Mouse (Mus musculus): ENCODE measurements at regions not wholly inside any gene's neighbourhood (a gene's known extent, or its start where the extent isn't known, plus 50 kb on each side); places are given as distances from the start of the nearest gene placed in this dataset.

- H3K36me3 ChIP-seq (ENCODE audit: control insufficient read depth, insufficient read depth), result no peaks in the 10 kb centered on the region
- no peak overlapping the region for H3K27ac ChIP-seq (ENCODE audit: low read depth, low read length)
- no peak overlapping the region for H3K4me3 ChIP-seq (ENCODE audit: low read depth, low read length)
- peak; percentile 30 for TF ChIP-seq CTCF (IDR thresholded peaks at IDR 0.05; ENCODE audit: low read depth)
- no peak for ATAC-seq
- no peak overlapping the region for H3K4me2 ChIP-seq (replicated peaks; ENCODE audit: low read depth)
- WGBS, result 63% methylated on average over 4 of the region's 4 CpGs
- no peak overlapping the region for H3K9ac ChIP-seq (ENCODE audit: low read depth, low read length)
- H3K27me3 ChIP-seq (replicated peaks; ENCODE audit: control insufficient read depth, insufficient read depth, low read length), result no peaks in the 10 kb centered on the region
- H3K9me3 ChIP-seq (ENCODE audit: control insufficient read depth), result no peaks in the 10 kb centered on the region
- no peaks in the 10 kb centered on the region for H3K4me1 ChIP-seq (replicated peaks; ENCODE audit: control insufficient read depth, insufficient read depth, low read length)
Observed at GRCm38 (mm10) chr4:142996406-142996805, 216.4 kb downstream of the Prdm2 start.

DNA sequence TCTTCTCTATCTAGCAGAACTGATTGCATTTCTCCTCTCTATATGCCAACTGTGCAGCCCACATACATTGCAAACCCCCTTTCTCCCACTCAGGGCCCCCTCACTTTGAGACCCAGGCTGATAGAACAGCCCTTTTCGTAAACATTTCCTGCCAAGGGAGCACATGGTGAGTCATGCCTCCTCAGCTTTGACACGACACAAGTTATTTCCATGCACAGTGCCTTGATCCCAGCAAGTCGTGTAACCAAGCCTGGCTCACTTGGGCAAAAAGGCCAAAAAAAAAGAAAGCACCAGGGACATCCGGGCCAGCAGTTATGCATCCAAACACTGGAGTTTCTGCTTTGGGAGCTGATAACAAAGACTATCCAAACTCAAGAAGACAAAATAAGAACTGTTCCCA lies 221.4 kb downstream of the Prdm2 start:
- Histone ChIP-seq H3K9ac (ENCODE audit: low read depth, low read length) (no peak overlapping the region), H3K4me1 (replicated peaks; ENCODE audit: control insufficient read depth, insufficient read depth, low read length) (no peaks in the 10 kb centered on the region), H3K4me3 (ENCODE audit: low read depth, low read length) (no peak overlapping the region), H3K27ac (ENCODE audit: low read depth, low read length) (no peak overlapping the region), H3K4me2 (replicated peaks; ENCODE audit: low read depth) (no peak overlapping the region), H3K27me3 (replicated peaks; ENCODE audit: control insufficient read depth, insufficient read depth, low read length) (no peaks in the 10 kb centered on the region), H3K36me3 (ENCODE audit: control insufficient read depth, insufficient read depth) (no peaks in the 10 kb centered on the region), H3K9me3 (ENCODE audit: control insufficient read depth) (no peaks in the 10 kb centered on the region)
- TF ChIP-seq CTCF (IDR thresholded peaks at IDR 0.05; ENCODE audit: low read depth), result no peak
- no peak for ATAC-seq
- 46% methylated on average over 4 of the region's 4 CpGs for WGBS

- H3K27me3 ChIP-seq (replicated peaks; ENCODE audit: control insufficient read depth, insufficient read depth, low read length), result no peaks in the 10 kb centered on the region
- no peak overlapping the region for H3K4me3 ChIP-seq (ENCODE audit: low read depth, low read length)
- no peak overlapping the region for H3K4me2 ChIP-seq (replicated peaks; ENCODE audit: low read depth)
- H3K9ac ChIP-seq (ENCODE audit: low read depth, low read length), result no peak overlapping the region
- no peak for ATAC-seq
- H3K9me3 ChIP-seq (ENCODE audit: control insufficient read depth), result no peaks in the 10 kb centered on the region
- WGBS, result 7% methylated on average over 8 of the region's 8 CpGs
- H3K27ac ChIP-seq (ENCODE audit: low read depth, low read length), result no peak overlapping the region
- no peaks in the 10 kb centered on the region for H3K4me1 ChIP-seq (replicated peaks; ENCODE audit: control insufficient read depth, insufficient read depth, low read length)
- TF ChIP-seq CTCF (IDR thresholded peaks at IDR 0.05; ENCODE audit: low read depth), result 0 out of 2 replicates have a peak, but pooled peaks have one; percentile 23
- no peaks in the 10 kb centered on the region for H3K36me3 ChIP-seq (ENCODE audit: control insufficient read depth, insufficient read depth)
Observed at GRCm38 (mm10) chr4:142989175-142989574, 223.6 kb downstream of the Prdm2 start.

GRCm38 (mm10) chr4:142983295-142983624 lies 229.5 kb downstream of the Prdm2 start:
- Histone ChIP-seq H3K4me2 (replicated peaks; ENCODE audit: low read depth) (no peak overlapping the region), H3K4me3 (ENCODE audit: low read depth, low read length) (no peak overlapping the region), H3K9me3 (ENCODE audit: control insufficient read depth) (no peaks in the 10 kb centered on the region), H3K4me1 (replicated peaks; ENCODE audit: control insufficient read depth, insufficient read depth, low read length) (no peaks in the 10 kb centered on the region), H3K36me3 (ENCODE audit: control insufficient read depth, insufficient read depth) (no peaks in the 10 kb centered on the region), H3K27ac (ENCODE audit: low read depth, low read length) (no peak overlapping the region), H3K27me3 (replicated peaks; ENCODE audit: control insufficient read depth, insufficient read depth, low read length) (no peaks in the 10 kb centered on the region), H3K9ac (ENCODE audit: low read depth, low read length) (no peak overlapping the region)
- no peak for ATAC-seq
- TF ChIP-seq CTCF (IDR thresholded peaks at IDR 0.05; ENCODE audit: low read depth), result no peak
- 70% methylated on average over 6 of the region's 6 CpGs for WGBS

GRCm38 (mm10) chr4:142982585-142983294 lies 230.1 kb downstream of the Prdm2 start:
- TF ChIP-seq CTCF (IDR thresholded peaks at IDR 0.05; ENCODE audit: low read depth), result no peak
- H3K4me3 ChIP-seq (ENCODE audit: low read depth, low read length), result no peak overlapping the region
- no peak overlapping the region for H3K27ac ChIP-seq (ENCODE audit: low read depth, low read length)
- no peaks in the 10 kb centered on the region for H3K4me1 ChIP-seq (replicated peaks; ENCODE audit: control insufficient read depth, insufficient read depth, low read length)
- H3K9me3 ChIP-seq (ENCODE audit: control insufficient read depth), result no peaks in the 10 kb centered on the region
- no peak overlapping the region for H3K4me2 ChIP-seq (replicated peaks; ENCODE audit: low read depth)
- no peaks in the 10 kb centered on the region for H3K36me3 ChIP-seq (ENCODE audit: control insufficient read depth, insufficient read depth)
- no peak for ATAC-seq
- no peak overlapping the region for H3K9ac ChIP-seq (ENCODE audit: low read depth, low read length)
- H3K27me3 ChIP-seq (replicated peaks; ENCODE audit: control insufficient read depth, insufficient read depth, low read length), result no peaks in the 10 kb centered on the region
- WGBS, result 60% methylated on average over 8 of the region's 8 CpGs

GRCm38 (mm10) chr4:142975620-142976019 lies 237.2 kb downstream of the Prdm2 start:
- whole genome bisulfite sequencing, result 76% methylated on average over 11 of the region's 11 CpGs
- H3K9ac ChIP-seq (ENCODE audit: low read depth, low read length), result no peak overlapping the region
- H3K36me3 ChIP-seq (ENCODE audit: control insufficient read depth, insufficient read depth), result no peaks in the 10 kb centered on the region
- H3K27ac ChIP-seq (ENCODE audit: low read depth, low read length), result no peak overlapping the region
- no peak overlapping the region for H3K4me2 ChIP-seq (replicated peaks; ENCODE audit: low read depth)
- TF ChIP-seq CTCF (IDR thresholded peaks at IDR 0.05; ENCODE audit: low read depth), result no peak
- ATAC-seq, result no peak
- no peaks in the 10 kb centered on the region for H3K4me1 ChIP-seq (replicated peaks; ENCODE audit: control insufficient read depth, insufficient read depth, low read length)
- H3K4me3 ChIP-seq (ENCODE audit: low read depth, low read length), result no peak overlapping the region
- no peaks in the 10 kb centered on the region for H3K9me3 ChIP-seq (ENCODE audit: control insufficient read depth)
- no peaks in the 10 kb centered on the region for H3K27me3 ChIP-seq (replicated peaks; ENCODE audit: control insufficient read depth, insufficient read depth, low read length)

GRCm38 (mm10) chr4:142970040-142970439 lies 242.8 kb downstream of the Prdm2 start:
- no peak overlapping the region for H3K27ac ChIP-seq (ENCODE audit: low read depth, low read length)
- H3K36me3 ChIP-seq (ENCODE audit: control insufficient read depth, insufficient read depth), result no peaks in the 10 kb centered on the region
- H3K4me3 ChIP-seq (ENCODE audit: low read depth, low read length), result no peak overlapping the region
- H3K9me3 ChIP-seq (ENCODE audit: control insufficient read depth), result no peaks in the 10 kb centered on the region
- no peak for ATAC-seq
- no peaks in the 10 kb centered on the region for H3K4me1 ChIP-seq (replicated peaks; ENCODE audit: control insufficient read depth, insufficient read depth, low read length)
- H3K4me2 ChIP-seq (replicated peaks; ENCODE audit: low read depth), result no peak overlapping the region
- no peak overlapping the region for H3K9ac ChIP-seq (ENCODE audit: low read depth, low read length)
- WGBS, result 66% methylated on average over 4 of the region's 4 CpGs
- no peak for TF ChIP-seq CTCF (IDR thresholded peaks at IDR 0.05; ENCODE audit: low read depth)
- H3K27me3 ChIP-seq (replicated peaks; ENCODE audit: control insufficient read depth, insufficient read depth, low read length), result no peaks in the 10 kb centered on the region
